Mouse (Mus musculus) midbrain, postnatal 0 days (tissue): ENCODE results near the gene Dph2. TPM values are rescaled to one million over a fixed set of nuclear protein-coding genes. Genes with fewer than 3 reads are reported as not detected.
A peak's percentile ranks its signal among the peaks of the same experiment; 100 is the strongest.

Source experiments
- ATAC-seq: fragments of 200-750 bp; cut with Nextera tagmentation; 2 replicates; pipeline ENCODE4 v1.8.0; 2017; ENCODE audit warnings: moderate number of reproducible peaks, mild to moderate bottlenecking, moderate TSS enrichment, moderate library complexity; ENCODE audit not compliant: low FRiP score
- DNase-seq: peaks from one replicate; pipeline ENCODE4 v3.0.0-alpha.2; 2015; ENCODE audit warnings: low spot score
- H3K27ac ChIP-seq: fragments of 300-500 bp; sonication (generic); 2 replicates; pipeline ENCODE4 v1.5.1; 2014; ENCODE audit warnings: low read depth, mild to moderate bottlenecking, low read length, mixed read lengths
- H3K27me3 ChIP-seq: fragments of 300-500 bp; sonication (generic); 2 replicates; pipeline ENCODE4 v1.6.1; 2014; ENCODE audit warnings: low read length, control low read depth, mixed read lengths; ENCODE audit not compliant: insufficient read depth
- H3K36me3 ChIP-seq: fragments of 300-500 bp; sonication (generic); 2 replicates; pipeline ENCODE4 v1.6.1; 2014; ENCODE audit warnings: low read length, control low read depth, mixed read lengths; ENCODE audit not compliant: insufficient read depth
- H3K4me1 ChIP-seq: fragments of 300-500 bp; sonication (generic); 2 replicates; pipeline ENCODE4 v1.6.1; 2014; ENCODE audit warnings: mild to moderate bottlenecking, control low read depth, antibody characterized with exemption, low read length, mixed read lengths; ENCODE audit not compliant: insufficient read depth
- H3K4me2 ChIP-seq: fragments of 300-500 bp; sonication (generic); 2 replicates; pipeline ENCODE4 v1.6.1; 2014; ENCODE audit warnings: low read depth, mild to moderate bottlenecking, low read length, mixed read lengths; ENCODE audit not compliant: poor library complexity, severe bottlenecking
- H3K4me3 ChIP-seq: fragments of 300-500 bp; sonication (generic); 2 replicates; pipeline ENCODE4 v1.5.1; 2014; ENCODE audit warnings: low read depth, mild to moderate bottlenecking, low read length, moderate library complexity
- H3K9ac ChIP-seq: fragments of 300-500 bp; sonication (generic); replicated peaks from 2 replicates; pipeline ENCODE4 v1.6.1; 2014; ENCODE audit warnings: mild to moderate bottlenecking, low read length, moderate library complexity, mixed read lengths; ENCODE audit not compliant: poor library complexity, severe bottlenecking
- H3K9me3 ChIP-seq: fragments of 300-500 bp; sonication (generic); 2 replicates; pipeline ENCODE4 v1.6.1; 2016; ENCODE audit warnings: low read length, control low read depth
- CTCF ChIP-seq: IDR thresholded peaks from 2 replicates; pipeline ENCODE4 v1.5.1; 2016; ENCODE audit warnings: antibody characterized with exemption, mild to moderate bottlenecking
- WGBS: fragments of 180-500 bp; shearing (Covaris S2); extraction: QIAGEN DNeasy Blood & Tissue Kit; methylation state at CpG from one replicate; pipeline ENCODE4 v1.1.7; 2014; 5-methylcytosine and 5-hydroxymethylcytosine counted together
- polyA plus RNA-seq: library from polyadenylated mRNA; unstranded; fragments of >200 nt; fragmentation: Nextera tagmentation; extraction: Ambion mirVana; gene quantifications from 2 replicates; pipeline ENCODE4 v1.2.1, GENCODE M21; 2015
- total RNA-seq: library from RNA; depleted of rRNA; stranded (reverse); fragments of >200 nt; gene quantifications from 2 replicates; pipeline ENCODE4 v1.2.3, GENCODE M21; 2014

Gene Dph2
- total and polyA plus RNA-seq, 2 experiments from 2014 or later: 13.3 to 13.8 TPM

- no peak for TF ChIP-seq CTCF
- Histone ChIP-seq H3K27me3 (no peaks in the 10 kb centered on the region), H3K4me3 (no peak overlapping the region), H3K36me3 (peaks cover 51% of the 10 kb centered on the region), H3K9ac (no peak overlapping the region), H3K9me3 (no peaks in the 10 kb centered on the region), H3K4me2 (no peak overlapping the region), H3K27ac (no peak overlapping the region), H3K4me1 (peaks cover 3% of the 10 kb centered on the region; the same call in 1 of the 2 replicates)
- WGBS: 84% methylated on average over 7 of the region's 7 CpGs
- DNase-seq: no peak
- no peak for ATAC-seq
Observed at GRCm38 (mm10) chr4:117895339-117895738, 3.5 kb upstream of the Dph2 start.

DNA sequence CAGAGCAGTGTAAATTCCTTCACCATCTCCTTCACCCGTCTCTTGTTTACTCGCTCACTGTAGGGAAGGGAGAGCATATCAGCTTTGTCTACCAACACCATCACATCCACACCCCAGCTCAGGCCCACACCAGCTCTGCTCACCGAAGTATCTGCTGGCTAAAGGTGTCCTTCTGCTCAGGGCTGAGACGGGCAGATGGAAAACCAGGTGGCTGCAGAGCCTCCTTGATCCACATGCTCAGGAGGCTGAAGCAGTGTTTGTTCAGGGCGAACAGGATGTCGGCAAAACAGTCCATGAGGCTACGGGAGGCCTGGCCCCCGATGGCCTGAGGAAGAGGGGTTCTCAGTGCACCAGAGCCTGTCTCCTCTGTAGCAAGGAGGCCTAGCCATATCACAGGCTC, 2.8 kb upstream of the Dph2 start:
- Histone ChIP-seq H3K4me1 (peaks cover 3% of the 10 kb centered on the region; the same call in 1 of the 2 replicates), H3K9ac (no peak overlapping the region), H3K36me3 (peaks cover 44% of the 10 kb centered on the region), H3K4me2 (no peak overlapping the region), H3K4me3 (no peak overlapping the region), H3K27ac (no peak overlapping the region), H3K27me3 (no peaks in the 10 kb centered on the region), H3K9me3 (no peaks in the 10 kb centered on the region)
- DNase-seq (no peak), ATAC-seq (no peak)
- no peak for TF ChIP-seq CTCF
- 96% methylated on average over 8 of the region's 8 CpGs for WGBS

- DNase-seq (no peak), ATAC-seq (no peak)
- no peak overlapping the region for H3K4me3 ChIP-seq
- no peak for TF ChIP-seq CTCF
- H3K4me1 ChIP-seq: peaks cover 3% of the 10 kb centered on the region; the same call in 1 of the 2 replicates
- peaks cover 39% of the 10 kb centered on the region for H3K36me3 ChIP-seq
- no peaks in the 10 kb centered on the region for H3K27me3 ChIP-seq
- H3K4me2 ChIP-seq: no peak overlapping the region
- H3K9me3 ChIP-seq: no peaks in the 10 kb centered on the region
- no peak overlapping the region for H3K9ac ChIP-seq
- no peak overlapping the region for H3K27ac ChIP-seq
- 29% methylated on average over 9 of the region's 9 CpGs for WGBS
Observed at GRCm38 (mm10) chr4:117893376-117893775, 1.5 kb upstream of the Dph2 start.

- WGBS: 47% methylated on average over 8 of the region's 8 CpGs
- no peak for DNase-seq
Observed at GRCm38 (mm10) chr4:117890750-117891149, 1.1 kb downstream of the Dph2 start.

DNA sequence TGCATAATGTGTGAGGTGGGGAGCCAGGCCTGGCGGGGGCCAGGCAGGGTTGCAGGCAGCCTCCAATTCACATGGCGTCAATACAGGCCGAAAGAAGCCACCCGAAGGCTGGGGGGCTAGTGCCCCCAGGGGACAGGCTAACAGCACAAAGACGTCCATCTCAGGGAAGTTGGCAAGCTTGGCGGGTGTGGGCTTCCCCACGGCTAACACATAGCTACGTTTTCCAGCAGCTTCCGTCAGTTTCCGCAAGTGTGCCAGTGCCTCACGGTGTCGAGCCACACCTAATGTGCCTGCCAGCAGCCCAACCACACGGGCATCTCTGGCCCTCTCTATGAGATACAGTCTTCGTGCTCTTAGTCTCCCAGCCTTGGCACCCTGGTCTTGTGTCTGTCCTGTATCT, 1.8 kb downstream of the Dph2 start:
- Histone ChIP-seq H3K27me3 (no peaks in the 10 kb centered on the region), H3K4me3 (no peak overlapping the region), H3K9ac (no peak overlapping the region), H3K36me3 (peaks cover 26% of the 10 kb centered on the region), H3K4me1 (peaks cover 10% of the 10 kb centered on the region; the same call in 1 of the 2 replicates), H3K9me3 (no peaks in the 10 kb centered on the region), H3K4me2 (no peak overlapping the region), H3K27ac (no peak overlapping the region)
- WGBS: 91% methylated on average over 14 of the region's 14 CpGs
- no peak for DNase-seq
- TF ChIP-seq CTCF: no peak
- ATAC-seq: no peak

More at GRCm38 (mm10) chr4:117890750-117891149, 1.1 kb downstream of the Dph2 start:
- Histone ChIP-seq H3K4me3 (no peak overlapping the region), H3K36me3 (peaks cover 20% of the 10 kb centered on the region), H3K9ac (no peak overlapping the region), H3K27me3 (no peaks in the 10 kb centered on the region), H3K9me3 (no peaks in the 10 kb centered on the region), H3K27ac (no peak overlapping the region), H3K4me2 (peak overlapping the region; percentile 97), H3K4me1 (peaks cover 10% of the 10 kb centered on the region; the same call in 1 of the 2 replicates)
- ATAC-seq: no peak
- no peak for TF ChIP-seq CTCF

DNA sequence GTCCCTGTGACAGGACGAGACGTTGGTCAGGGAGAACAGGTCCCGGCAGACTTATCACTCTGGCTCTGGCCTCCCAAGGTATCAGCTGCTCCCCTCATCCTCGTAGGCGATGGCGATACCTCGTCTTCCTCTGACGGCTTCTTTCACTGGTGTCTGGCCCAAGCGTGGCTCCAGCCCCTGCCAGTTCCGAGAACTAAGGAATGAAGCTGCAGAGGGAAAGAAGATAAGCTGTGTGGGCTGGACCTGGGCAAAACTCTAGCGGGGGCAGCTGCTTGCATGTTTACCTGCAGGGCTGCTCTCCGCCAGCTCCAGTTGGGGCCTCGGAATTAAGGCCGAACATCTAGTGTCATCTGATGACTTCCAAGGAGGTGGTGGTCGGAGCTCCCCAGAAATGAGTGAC, 2.4 kb downstream of the Dph2 start:
- Histone ChIP-seq H3K4me1 (peaks cover 10% of the 10 kb centered on the region), H3K4me2 (no peak overlapping the region), H3K9me3 (no peaks in the 10 kb centered on the region), H3K36me3 (peaks cover 28% of the 10 kb centered on the region), H3K27me3 (no peaks in the 10 kb centered on the region), H3K9ac (no peak overlapping the region), H3K4me3 (no peak overlapping the region), H3K27ac (no peak overlapping the region)
- no peak for TF ChIP-seq CTCF
- ATAC-seq: no peak
- WGBS: 91% methylated on average over 15 of the region's 15 CpGs
- no peak for DNase-seq
